In genomic region chr13:23491990-23492389, GRCm38 (mm10) we compare ENCODE assay signal across 9 mouse cellular contexts. TPM values are rescaled to one million over a fixed set of nuclear protein-coding genes. Genes with fewer than 3 reads are reported as not detected.
A peak's percentile ranks its signal among the peaks of the same experiment; 100 is the strongest.
DNase-seq lines count a peak whose midpoint lies in the region; ATAC-seq and TF ChIP-seq lines count a peak whose summit lies in the region.
"Had no signal": no experiment of that assay in that cellular context is flagged by ENCODE, and none has a peak within 500 bp of the region (broad histone marks: within the 10 kb centered on the region; RNA-seq: fewer than 3 reads in every experiment).

No protein-coding gene starts in this region.

- DNase-seq in heart, postnatal 0 days (ENCODE audit: low spot score) = no peak
- DNase-seq in heart, adult 2 months = no peak
- DNase-seq in embryonic facial prominence, embryonic 10.5 days (ENCODE audit: low spot score) = no peak
- DNase-seq in intestine, embryonic 14.5 days (ENCODE audit: low spot score) = no peak
- DNase-seq in ovary, postnatal 14 days (ENCODE audit: low spot score) = no peak
- DNase-seq in right cerebral cortex, postnatal 25 days = no peak
- no peak for DNase-seq in urinary bladder, postnatal 4 days (ENCODE audit: low spot score in 2 of 2)
- DNase-seq: layer of hippocampus, adult 9-11 months had no signal

- no peak for TF ChIP-seq POLR2A in heart, adult 2 months (IDR thresholded peaks at IDR 0.05; ENCODE audit: insufficient read depth, low read depth, low read length)

- H3K4me1 ChIP-seq in heart, postnatal 0 days (ENCODE audit: control insufficient read depth, insufficient read depth) = no peaks in the 10 kb centered on the region
- no peaks in the 10 kb centered on the region for H3K4me1 ChIP-seq in heart, adult 2 months (ENCODE audit: control insufficient read depth, insufficient read depth, low read length)
- H3K4me1 ChIP-seq in embryonic facial prominence, embryonic 10.5 days = peaks cover 19% of the 10 kb centered on the region
- H3K4me1 ChIP-seq in intestine, embryonic 14.5 days (replicated peaks; ENCODE audit: control insufficient read depth, insufficient read depth, low read length) = 0 out of 2 replicates have a peak, but pooled peaks cover 13% of the 10 kb centered on the region
- H3K4me1 ChIP-seq in midbrain, embryonic 16.5 days (ENCODE audit: control insufficient read depth, insufficient read depth, low read length) = peaks cover 11% of the 10 kb centered on the region

- no peak for ATAC-seq in heart, postnatal 0 days (ENCODE audit: insufficient read depth, low read depth)
- no peak for ATAC-seq in intestine, embryonic 14.5 days (replicated peaks; ENCODE audit: low FRiP score, low TSS enrichment, low read depth)
- ATAC-seq in midbrain, embryonic 16.5 days = no peak

- H3K27ac ChIP-seq in heart, postnatal 0 days (ENCODE audit: low read depth) = no peak overlapping the region
- no peak overlapping the region for H3K27ac ChIP-seq in heart, adult 2 months
- H3K27ac ChIP-seq in embryonic facial prominence, embryonic 10.5 days (replicated peaks) = no peak overlapping the region
- no peak overlapping the region for H3K27ac ChIP-seq in intestine, embryonic 14.5 days (ENCODE audit: low read depth)
- no peak overlapping the region for H3K27ac ChIP-seq in midbrain, embryonic 16.5 days (ENCODE audit: low read length)

- no peaks in the 10 kb centered on the region for H3K79me2 ChIP-seq in heart, adult 2 months (replicated peaks; ENCODE audit: control insufficient read depth, insufficient read depth, low read length)

- intact Hi-C loops in heart, adult 2 months (cut with DNase I) = no loop called here

- H3K9me3 ChIP-seq in heart, postnatal 0 days (replicated peaks; ENCODE audit: control insufficient read depth, low read length) = no peaks in the 10 kb centered on the region
- H3K9me3 ChIP-seq in embryonic facial prominence, embryonic 10.5 days = no peaks in the 10 kb centered on the region
- H3K9me3 ChIP-seq in intestine, embryonic 14.5 days (ENCODE audit: control insufficient read depth, low read length) = no peaks in the 10 kb centered on the region
- H3K9me3 ChIP-seq in midbrain, embryonic 16.5 days (replicated peaks; ENCODE audit: control insufficient read depth, low read length, poor library complexity, severe bottlenecking) = no peaks in the 10 kb centered on the region

- H3K4me3 ChIP-seq in heart, postnatal 0 days (ENCODE audit: low read depth, low read length) = peak overlapping the region; percentile 38
- no peak overlapping the region for H3K4me3 ChIP-seq in heart, adult 2 months
- peak overlapping the region; percentile 51 for H3K4me3 ChIP-seq in embryonic facial prominence, embryonic 10.5 days
- peak overlapping the region; percentile 23 for H3K4me3 ChIP-seq in intestine, embryonic 14.5 days (ENCODE audit: low read depth, low read length)
- H3K4me3 ChIP-seq in midbrain, embryonic 16.5 days (ENCODE audit: low read depth, low read length) = peak overlapping the region; percentile 18

- H3K27me3 ChIP-seq in heart, postnatal 0 days (ENCODE audit: control insufficient read depth, insufficient read depth, low read length) = no peaks in the 10 kb centered on the region
- no peaks in the 10 kb centered on the region for H3K27me3 ChIP-seq in heart, adult 2 months (ENCODE audit: control insufficient read depth, insufficient read depth, low read length)
- peaks cover 16% of the 10 kb centered on the region for H3K27me3 ChIP-seq in embryonic facial prominence, embryonic 10.5 days (replicated peaks; ENCODE audit: low read depth, poor library complexity, severe bottlenecking)
- no peaks in the 10 kb centered on the region for H3K27me3 ChIP-seq in intestine, embryonic 14.5 days (replicated peaks; ENCODE audit: control insufficient read depth, insufficient read depth, low read length)
- H3K27me3 ChIP-seq in midbrain, embryonic 16.5 days (ENCODE audit: control insufficient read depth, insufficient read depth, low read depth, low read length) = no peaks in the 10 kb centered on the region

- 10% methylated on average over 14 of the region's 14 CpGs for WGBS in heart, postnatal 0 days
- WGBS in heart, adult 2 months = 20% methylated on average over 14 of the region's 14 CpGs
- 6% methylated on average over 14 of the region's 14 CpGs for WGBS in embryonic facial prominence, embryonic 10.5 days
- WGBS in intestine, embryonic 14.5 days = 11% methylated on average over 14 of the region's 14 CpGs
- WGBS in midbrain, embryonic 16.5 days = 3% methylated on average over 14 of the region's 14 CpGs

- TF ChIP-seq EP300 in heart, postnatal 0 days (IDR thresholded peaks at IDR 0.05; ENCODE audit: low read depth) = no peak
- no peak for TF ChIP-seq EP300 in heart, adult 2 months (IDR thresholded peaks at IDR 0.05; ENCODE audit: insufficient read depth, low read depth, low read length)

- H3K4me2 ChIP-seq in heart, postnatal 0 days (ENCODE audit: low read depth, low read length) = peak overlapping the region; percentile 55
- peak overlapping the region; percentile 46 for H3K4me2 ChIP-seq in intestine, embryonic 14.5 days (ENCODE audit: low read length)
- peak overlapping the region; percentile 52 for H3K4me2 ChIP-seq in midbrain, embryonic 16.5 days (ENCODE audit: low read length)

- H3K36me3 ChIP-seq in heart, postnatal 0 days (replicated peaks; ENCODE audit: control insufficient read depth, insufficient read depth, low read length) = no peaks in the 10 kb centered on the region
- no peaks in the 10 kb centered on the region for H3K36me3 ChIP-seq in heart, adult 2 months (ENCODE audit: control insufficient read depth, insufficient read depth, low read length)
- no peaks in the 10 kb centered on the region for H3K36me3 ChIP-seq in embryonic facial prominence, embryonic 10.5 days (replicated peaks)
- no peaks in the 10 kb centered on the region for H3K36me3 ChIP-seq in intestine, embryonic 14.5 days (ENCODE audit: control insufficient read depth, insufficient read depth, low read length)
- H3K36me3 ChIP-seq in midbrain, embryonic 16.5 days (ENCODE audit: control insufficient read depth, insufficient read depth, low read length) = no peaks in the 10 kb centered on the region

- H3K9ac ChIP-seq in heart, postnatal 0 days (replicated peaks; ENCODE audit: low read depth, low read length) = no peak overlapping the region
- no peak overlapping the region for H3K9ac ChIP-seq in heart, adult 2 months (ENCODE audit: low read depth, low read length)
- no peak overlapping the region; the same call in 1 of the 2 replicates for H3K9ac ChIP-seq in intestine, embryonic 14.5 days (ENCODE audit: low read length)
- peak overlapping the region; percentile 34; the same call in 1 of the 2 replicates for H3K9ac ChIP-seq in midbrain, embryonic 16.5 days (ENCODE audit: low read depth, low read length)

- TF ChIP-seq CTCF in heart, postnatal 0 days (IDR thresholded peaks at IDR 0.05; ENCODE audit: low read depth) = no peak
- TF ChIP-seq CTCF in heart, adult 2 months (IDR thresholded peaks at IDR 0.05) = no peak

RNA-seq across cellular contexts. Expression of gene Btn2a2, which starts 3.3 kb away (rescaled TPM):
- total RNA-seq in heart, postnatal 0 days (2014; rRNA removed; ENCODE audit: low replicate concordance) = not detected in 2 replicates
- polyA plus RNA-seq in heart, postnatal 0 days (2015; fragmentation: Nextera tagmentation; extraction: Ambion mirVana) = 0.04 and 0.15 TPM in 2 replicates
- total RNA-seq in heart, adult 2 months (2021) = not detected
- not detected in 2 replicates for polyA plus RNA-seq in heart, adult 2 months (2012; rRNA removed)
- 0.99 and 1.2 TPM in 2 replicates for polyA plus RNA-seq in embryonic facial prominence, embryonic 10.5 days (2016; fragmentation: Nextera tagmentation; extraction: Ambion mirVana)
- polyA plus RNA-seq in intestine, embryonic 14.5 days (2014; fragmentation: Nextera tagmentation; extraction: Ambion mirVana) = 0.14 and 0.52 TPM in 2 replicates
- 0.15 TPM in 1 of 2 replicates, not detected in the other for polyA plus RNA-seq in midbrain, embryonic 16.5 days (2015; fragmentation: Nextera tagmentation; extraction: Ambion mirVana)

RNA-seq across cellular contexts. Expression of gene Btn1a1, which starts 26.3 kb away (rescaled TPM):
- total RNA-seq in heart, postnatal 0 days (2014; rRNA removed; ENCODE audit: low replicate concordance) = 0.27 TPM in 1 of 2 replicates, not detected in the other
- 0.14 and 0.18 TPM in 2 replicates for polyA plus RNA-seq in heart, postnatal 0 days (2015; fragmentation: Nextera tagmentation; extraction: Ambion mirVana)
- not detected for total RNA-seq in heart, adult 2 months (2021)
- polyA plus RNA-seq in heart, adult 2 months (2012; rRNA removed) = 0.20 TPM in 1 of 2 replicates, not detected in the other
- 0.12 and 0.16 TPM in 2 replicates for polyA plus RNA-seq in embryonic facial prominence, embryonic 10.5 days (2016; fragmentation: Nextera tagmentation; extraction: Ambion mirVana)
- polyA plus RNA-seq in intestine, embryonic 14.5 days (2014; fragmentation: Nextera tagmentation; extraction: Ambion mirVana) = 0.05 and 0.11 TPM in 2 replicates
- 0.10 and 0.31 TPM in 2 replicates for polyA plus RNA-seq in midbrain, embryonic 16.5 days (2015; fragmentation: Nextera tagmentation; extraction: Ambion mirVana)

RNA-seq across cellular contexts. Expression of gene Hist1h4h, which starts 38.9 kb away (rescaled TPM):
- 3,824 and 4,565 TPM in 2 replicates for total RNA-seq in heart, postnatal 0 days (2014; rRNA removed; ENCODE audit: low replicate concordance)
- 30.4 and 37.5 TPM in 2 replicates for polyA plus RNA-seq in heart, postnatal 0 days (2015; fragmentation: Nextera tagmentation; extraction: Ambion mirVana)
- 100 to 1,000 TPM; 212 to 239 TPM for total RNA-seq in heart, adult 2 months (2021)
- 53.1 and 61.9 TPM in 2 replicates for polyA plus RNA-seq in heart, adult 2 months (2012; rRNA removed)
- 2.7 and 3.0 TPM in 2 replicates for polyA plus RNA-seq in embryonic facial prominence, embryonic 10.5 days (2016; fragmentation: Nextera tagmentation; extraction: Ambion mirVana)
- 6.5 and 6.9 TPM in 2 replicates for polyA plus RNA-seq in intestine, embryonic 14.5 days (2014; fragmentation: Nextera tagmentation; extraction: Ambion mirVana)
- polyA plus RNA-seq in midbrain, embryonic 16.5 days (2015; fragmentation: Nextera tagmentation; extraction: Ambion mirVana) = 1.5 and 3.0 TPM in 2 replicates

RNA-seq across cellular contexts. Expression of gene Hist1h2af, which starts 41.7 kb away (rescaled TPM):
- total RNA-seq in heart, postnatal 0 days (2014; rRNA removed; ENCODE audit: low replicate concordance) = 369 and 922 TPM in 2 replicates
- polyA plus RNA-seq in heart, postnatal 0 days (2015; fragmentation: Nextera tagmentation; extraction: Ambion mirVana) = 1.3 and 2.6 TPM in 2 replicates
- total RNA-seq in heart, adult 2 months (2021) = 1 to 10 TPM; 4.4 to 9.8 TPM
- polyA plus RNA-seq in heart, adult 2 months (2012; rRNA removed) = 1.9 and 2.0 TPM in 2 replicates
- polyA plus RNA-seq in embryonic facial prominence, embryonic 10.5 days (2016; fragmentation: Nextera tagmentation; extraction: Ambion mirVana) = 4.8 and 5.5 TPM in 2 replicates
- 12.1 and 15.7 TPM in 2 replicates for polyA plus RNA-seq in intestine, embryonic 14.5 days (2014; fragmentation: Nextera tagmentation; extraction: Ambion mirVana)
- not detected in 2 replicates for polyA plus RNA-seq in midbrain, embryonic 16.5 days (2015; fragmentation: Nextera tagmentation; extraction: Ambion mirVana)

RNA-seq across cellular contexts. Expression of gene Hist1h3g, which starts 43.2 kb away (rescaled TPM):
- total RNA-seq in heart, postnatal 0 days (2014; rRNA removed; ENCODE audit: low replicate concordance) = 709 and 989 TPM in 2 replicates
- polyA plus RNA-seq in heart, postnatal 0 days (2015; fragmentation: Nextera tagmentation; extraction: Ambion mirVana) = 2.4 and 2.5 TPM in 2 replicates
- total RNA-seq in heart, adult 2 months (2021) = 1 to 10 TPM in 1 of 2 experiments, under 1 TPM in 1; 0.94 to 2.1 TPM
- 0.80 and 1.8 TPM in 2 replicates for polyA plus RNA-seq in heart, adult 2 months (2012; rRNA removed)
- 6.5 and 7.7 TPM in 2 replicates for polyA plus RNA-seq in embryonic facial prominence, embryonic 10.5 days (2016; fragmentation: Nextera tagmentation; extraction: Ambion mirVana)
- polyA plus RNA-seq in intestine, embryonic 14.5 days (2014; fragmentation: Nextera tagmentation; extraction: Ambion mirVana) = 6.1 and 8.1 TPM in 2 replicates
- not detected in 2 replicates for polyA plus RNA-seq in midbrain, embryonic 16.5 days (2015; fragmentation: Nextera tagmentation; extraction: Ambion mirVana)
